Mouse (Mus musculus) testis, postnatal 10 days (tissue): ENCODE data around the gene Gatd1.
"Not testable (repeated sequence)": the region's sequence is repeated elsewhere in the genome, so short reads cannot be mapped to it uniquely, and the experiment has no call there.

Experiments used
- DNase-seq: peaks from one replicate; pipeline ENCODE4 v3.0.0; 2021; ENCODE audit warnings: low spot score

Gatd1 gene

DNA sequence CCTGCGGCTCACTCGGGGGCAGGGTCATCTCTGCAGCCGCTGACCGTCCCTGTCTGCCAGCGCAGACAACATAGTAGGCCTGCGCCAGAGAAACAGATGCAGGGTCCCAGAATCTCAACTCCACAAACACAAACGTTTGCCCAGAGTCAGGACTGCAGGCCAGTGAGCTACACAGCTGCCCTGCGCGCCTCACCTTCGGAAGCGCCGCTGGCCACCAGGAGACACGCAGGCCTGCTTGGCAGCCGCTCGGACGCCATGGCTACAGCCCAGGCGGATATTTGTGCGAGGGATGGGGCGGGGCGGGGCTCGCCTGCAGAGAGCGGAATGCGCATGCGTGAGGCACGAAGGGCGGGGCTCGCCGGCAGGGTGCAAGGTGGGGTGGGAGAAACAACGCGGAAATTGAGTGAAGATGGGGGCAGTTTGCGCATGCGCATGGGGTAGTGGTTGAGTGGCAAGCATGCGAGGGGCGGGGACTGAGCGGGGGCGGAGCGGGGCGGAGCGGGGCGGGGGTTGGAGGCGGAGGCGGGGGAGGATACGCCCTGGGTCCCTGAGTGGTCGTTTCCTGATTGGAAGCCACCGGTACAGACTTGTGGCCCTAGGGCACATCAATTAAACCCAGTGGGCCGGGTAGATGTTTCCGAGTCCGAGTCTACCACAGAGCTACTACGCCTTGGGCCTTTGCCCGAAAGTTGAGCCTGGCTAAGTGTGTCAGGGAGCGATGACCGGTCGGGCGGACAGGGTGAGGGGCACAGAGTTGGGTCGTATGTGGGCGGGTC, at the start of gene Gatd1:
Gatd1 (minus strand) TSS at position 328 of the 776 bp plus-strand sequence.
- peak; percentile 100 for DNase-seq

DNA sequence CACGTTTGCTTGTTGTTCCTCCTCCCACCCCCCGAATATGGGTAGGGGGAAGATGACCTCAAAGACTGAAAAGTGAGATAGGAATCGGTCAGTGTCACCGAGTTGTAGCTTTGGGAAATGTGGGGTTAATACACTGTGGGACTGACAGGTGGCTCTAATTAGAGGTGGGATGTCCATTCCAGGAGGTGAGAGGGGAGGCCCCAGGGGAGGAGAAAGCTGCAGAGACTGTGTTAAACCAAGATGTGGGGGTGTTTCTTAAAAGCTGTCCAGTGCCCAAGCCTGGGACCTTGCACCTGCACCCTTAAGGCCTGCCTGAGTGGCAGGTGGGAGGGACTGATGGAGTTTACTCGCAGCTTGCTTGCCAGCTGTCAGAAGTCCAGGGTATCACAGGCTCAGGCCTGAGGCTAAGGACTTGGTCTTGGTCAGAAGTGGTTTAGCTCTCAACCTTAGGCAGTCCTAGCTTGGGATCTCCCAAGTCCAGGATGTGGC, 48.4 kb upstream of the Gatd1 start:
- DNase-seq, result no peak

DNA sequence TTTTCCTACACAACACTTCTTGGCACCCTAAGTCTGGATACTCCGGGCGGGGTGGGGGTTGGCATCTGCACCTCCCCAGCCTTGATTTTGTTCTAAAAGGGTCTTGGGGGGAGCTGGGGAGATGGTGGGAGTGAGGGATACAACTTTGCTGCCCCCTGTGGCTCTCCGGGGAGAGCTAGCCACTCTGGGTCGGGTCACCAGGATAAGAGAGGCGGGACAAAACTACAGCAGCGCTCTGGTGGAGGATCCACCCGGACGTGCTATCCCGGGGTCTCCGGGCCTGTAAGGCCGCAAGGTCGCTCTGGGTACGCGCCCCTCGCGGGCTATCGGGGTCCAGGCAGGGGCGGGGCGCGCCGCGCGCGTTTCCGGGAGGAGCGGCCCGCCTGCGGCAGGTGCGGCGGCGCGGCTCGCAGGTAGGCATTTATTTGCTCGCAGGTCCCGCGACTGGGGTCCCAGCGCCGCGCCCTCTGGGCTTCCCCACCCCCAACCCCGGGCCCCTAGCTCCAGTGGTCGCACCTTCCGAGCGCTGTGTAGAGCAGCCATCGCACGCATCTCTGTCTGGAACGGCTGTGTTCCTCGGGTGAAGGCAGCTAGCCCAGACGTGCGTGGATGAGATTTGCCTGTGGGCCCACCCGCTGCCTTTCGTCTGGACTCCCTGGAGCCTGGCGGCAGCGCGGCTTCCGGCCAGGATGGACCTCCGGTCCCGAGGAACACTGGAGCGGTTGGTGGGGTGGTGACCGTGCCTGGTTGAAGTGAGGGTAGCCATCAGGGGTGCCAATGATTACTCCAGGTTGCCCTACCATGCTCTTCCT, 47.8 kb upstream of the Gatd1 start:
- DNase-seq, result peak; percentile 64

DNA sequence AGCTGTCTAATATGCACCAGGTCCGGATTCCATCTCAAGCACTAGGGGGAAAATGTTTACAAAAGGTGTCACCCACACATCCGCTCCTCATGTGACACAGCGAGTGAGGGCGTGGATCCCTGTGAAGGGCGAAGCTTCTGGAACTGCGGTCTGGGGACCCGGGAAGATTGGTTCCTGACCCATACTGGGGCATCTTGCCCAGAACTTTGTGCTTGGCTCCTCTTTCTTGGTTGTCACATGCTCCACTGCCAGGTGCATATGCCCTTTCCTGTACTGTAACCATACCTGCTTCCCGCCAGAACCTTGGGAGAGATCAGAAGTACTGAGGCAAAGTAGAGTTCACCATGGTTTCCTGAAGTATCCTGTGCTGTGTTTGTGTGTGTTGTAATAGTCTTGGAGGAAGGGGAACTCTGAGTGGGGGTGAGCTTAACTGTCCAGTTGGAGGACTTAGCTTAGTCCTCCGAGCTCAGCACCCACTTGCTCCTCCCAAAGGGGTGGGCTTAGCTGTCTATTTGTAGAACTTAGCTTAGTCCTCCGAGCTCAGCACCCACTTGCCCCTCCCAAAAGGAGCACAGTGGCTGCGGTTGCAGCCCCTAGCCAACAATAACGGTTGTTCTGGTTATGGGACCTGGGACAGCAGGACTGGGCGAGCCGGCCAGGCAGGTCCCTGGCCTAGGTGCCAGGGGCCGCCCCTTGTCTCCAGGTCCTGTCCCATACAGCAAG, 46.6 kb upstream of the Gatd1 start, which contains the start of gene Cracr2b:
Cracr2b (plus strand) TSS at position 704 of the 723 bp plus-strand sequence.
- peak; percentile 47 for DNase-seq

- no peak for DNase-seq
These were observed 46.1 kb upstream of the Gatd1 start for GRCm38 (mm10) chr7:141460001-141460390.

DNA sequence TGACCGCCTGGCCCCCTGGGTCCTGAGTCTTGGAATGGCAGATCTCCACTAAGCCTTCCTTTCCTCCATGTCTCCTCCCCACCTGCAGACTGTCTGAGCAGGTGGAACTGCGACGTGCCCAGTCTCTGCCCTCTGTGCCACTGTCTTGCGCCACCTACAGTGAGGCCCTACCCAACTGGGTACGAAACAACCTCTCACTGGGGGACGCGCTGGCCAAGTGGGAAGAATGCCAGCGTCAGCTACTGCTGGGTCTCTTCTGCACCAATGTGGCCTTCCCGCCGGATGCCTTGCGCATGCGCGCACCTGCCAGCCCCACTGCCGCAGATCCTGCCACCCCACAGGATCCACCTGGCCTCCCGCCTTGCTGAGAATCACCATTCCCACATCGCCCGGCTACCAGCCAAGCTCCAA, 45.4 kb upstream of the Gatd1 start:
- DNase-seq, result peak; percentile 44

DNA sequence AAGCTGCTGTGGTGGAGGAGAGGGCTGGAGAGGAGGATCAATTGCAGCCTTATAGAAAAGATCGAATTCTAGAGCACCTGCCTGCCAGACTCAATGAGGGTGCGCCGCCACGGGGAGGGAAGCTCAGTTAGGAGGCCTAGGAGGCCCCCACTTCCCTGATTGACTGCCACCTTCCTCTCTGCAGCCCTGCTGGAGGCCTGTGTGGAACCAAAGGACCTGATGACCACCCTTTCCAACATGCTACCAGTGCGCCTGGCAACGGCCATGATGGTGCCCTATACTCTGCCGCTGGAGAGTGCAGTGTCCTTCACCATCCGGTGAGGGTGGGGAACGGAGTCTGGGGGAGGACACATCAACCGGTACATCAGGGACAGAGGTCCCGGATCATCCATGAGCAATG, 44.7 kb upstream of the Gatd1 start:
- peak; percentile 45 for DNase-seq

GRCm38 (mm10) chr7:141457986-141458660, 44.2 kb upstream of the Gatd1 start:
- DNase-seq, result peak; percentile 73

GRCm38 (mm10) chr7:141457236-141457635, 43.3 kb upstream of the Gatd1 start:
- DNase-seq, result no peak

DNA sequence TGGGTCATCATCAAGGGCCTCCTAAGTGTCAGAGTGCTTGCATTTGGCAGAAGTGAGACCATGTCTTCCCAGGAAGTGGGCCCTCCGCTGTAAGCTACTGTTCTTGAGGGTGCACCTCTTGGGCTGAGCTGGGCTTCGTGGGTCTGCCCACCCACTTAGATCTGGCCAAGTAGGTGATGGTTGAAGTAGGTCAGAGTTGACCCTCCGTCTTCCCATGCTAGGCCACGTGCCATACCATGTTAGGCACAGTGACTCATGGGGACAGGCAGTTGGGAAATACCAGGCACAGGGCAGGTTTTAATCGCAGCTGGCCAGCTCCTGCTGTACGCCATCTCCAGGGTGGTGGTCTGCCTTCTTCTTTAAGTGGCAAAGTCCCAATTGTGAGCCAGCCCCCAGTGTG, 42.8 kb upstream of the Gatd1 start:
- no peak for DNase-seq

DNA sequence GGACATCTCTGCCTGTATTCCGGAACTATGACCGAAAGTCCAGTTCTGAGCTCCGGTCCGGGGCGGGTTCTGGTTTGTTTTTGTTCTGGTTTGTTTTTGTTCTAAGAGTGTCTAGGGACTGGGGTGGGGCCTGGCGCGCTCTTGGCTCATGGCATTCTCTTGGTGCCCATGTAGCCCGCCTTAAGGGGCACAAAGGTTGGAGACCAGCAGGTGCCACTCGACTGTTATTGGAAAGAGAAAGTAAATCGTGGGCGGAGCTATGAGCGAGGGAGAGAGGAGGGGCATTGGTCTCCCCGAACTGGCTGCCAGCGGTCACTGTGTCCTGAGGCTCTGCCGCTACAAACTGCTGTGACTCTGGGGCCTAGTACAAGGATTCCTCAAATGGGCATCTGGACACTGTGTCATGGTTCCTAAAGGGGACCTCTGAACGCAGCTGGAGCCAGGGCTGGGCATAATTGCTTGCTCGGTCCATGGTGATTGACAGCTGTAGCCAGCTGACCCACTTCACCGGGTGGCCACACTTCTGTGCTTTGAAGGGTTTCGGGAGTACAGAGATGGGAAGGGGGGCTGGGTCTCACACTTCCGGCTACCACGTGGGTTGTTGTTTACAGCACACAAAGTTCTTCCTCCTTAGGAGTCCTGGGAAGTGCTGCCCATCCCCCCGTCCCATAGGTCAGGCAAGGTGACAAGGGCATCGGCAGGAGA, 41.8 kb upstream of the Gatd1 start:
- DNase-seq, result peak; percentile 74

GRCm38 (mm10) chr7:141454967-141455551, 41.1 kb upstream of the Gatd1 start, which contains the start of gene Pnpla2:
Gene Pnpla2 (plus strand): TSS chr7:141455198.
- DNase-seq, result peak; percentile 99

DNA sequence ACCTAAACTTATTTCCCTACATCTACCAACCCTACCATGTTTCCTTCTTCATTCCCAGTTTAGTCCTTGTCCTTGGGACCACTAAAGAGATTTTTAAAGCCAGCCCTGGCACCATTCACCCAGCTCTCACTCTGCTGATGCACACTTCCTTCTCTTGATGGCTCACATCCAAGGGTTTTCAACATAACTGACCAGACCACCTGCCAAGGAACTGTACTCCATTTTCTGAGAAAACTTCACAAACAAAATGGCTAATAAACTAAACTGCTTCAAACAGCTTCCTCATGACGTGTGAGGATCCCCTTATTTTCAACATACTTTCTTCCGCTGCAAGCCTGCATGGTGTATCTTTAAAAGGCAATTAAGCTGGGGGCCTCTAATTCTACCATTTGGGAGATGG, 39.7 kb upstream of the Gatd1 start:
- no peak for DNase-seq

GRCm38 (mm10) chr7:141451928-141452327, 38.0 kb upstream of the Gatd1 start:
- DNase-seq, result no peak

- peak; percentile 94 for DNase-seq
These were observed 33.4 kb upstream of the Gatd1 start, which contains the start of gene Rplp2 for GRCm38 (mm10) chr7:141447110-141447991. Gene Rplp2 (plus strand): TSS chr7:141447370.

DNA sequence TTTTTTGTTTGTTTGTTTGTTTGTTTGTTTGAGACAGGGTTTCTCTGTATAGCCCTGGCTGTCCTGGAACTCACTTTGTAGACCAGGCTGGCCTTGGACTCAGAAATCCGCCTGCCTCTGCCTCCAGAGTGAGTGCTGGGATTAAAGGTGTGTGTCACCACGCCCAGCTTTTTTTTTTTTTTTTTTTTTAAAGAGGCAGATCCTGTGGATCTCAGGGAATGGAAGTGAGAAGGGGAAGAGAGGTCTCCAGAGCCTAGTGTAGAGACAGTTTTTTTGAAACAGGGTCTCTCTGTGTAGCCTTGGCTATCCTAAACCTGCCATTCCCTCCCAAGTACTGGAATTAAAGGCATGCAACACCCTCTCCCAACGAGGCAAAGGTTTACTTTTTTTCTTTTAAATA, 32.4 kb upstream of the Gatd1 start:
- not testable (repeated sequence) for DNase-seq

DNA sequence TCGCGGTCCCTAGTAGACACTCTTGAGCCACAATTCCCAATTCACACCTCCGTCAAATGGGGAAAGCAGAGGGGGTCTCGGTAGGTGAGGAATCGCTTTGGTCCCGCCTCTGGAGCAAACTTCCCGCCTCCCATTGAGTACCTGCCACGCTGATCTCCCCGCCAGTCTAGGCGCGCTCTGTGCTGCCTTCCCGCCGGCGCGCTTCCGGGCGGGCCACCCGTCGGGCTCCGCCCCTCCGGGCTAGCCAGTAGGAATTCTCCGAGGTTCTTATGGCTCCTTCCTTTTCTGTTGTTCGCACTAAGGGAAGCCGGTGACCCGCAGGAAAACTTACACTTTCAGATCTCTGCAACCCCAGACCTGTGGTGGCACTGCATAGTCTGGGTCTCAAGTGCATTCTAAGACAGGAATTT, 29.9 kb upstream of the Gatd1 start, which contains the start of gene Pidd1:
Pidd1 (minus strand) TSS at position 198 of the 410 bp plus-strand sequence.
- peak; percentile 78 for DNase-seq

- DNase-seq, result no peak
These were observed 29.3 kb upstream of the Gatd1 start for GRCm38 (mm10) chr7:141443081-141443821.

GRCm38 (mm10) chr7:141442199-141442598, 28.3 kb upstream of the Gatd1 start:
- DNase-seq, result no peak
